Mouse (Mus musculus) gastrocnemius, postnatal 10 days (tissue): ENCODE data around the gene Fmnl1. TPM values are rescaled to one million over a fixed set of nuclear protein-coding genes. Genes with fewer than 3 reads are reported as not detected.

Experiments used
- DNase-seq: peaks from one replicate; pipeline ENCODE4 v3.0.0; 2021; ENCODE audit warnings: mixed read lengths
- total RNA-seq, 2 experiments: library from RNA; stranded (reverse); gene quantifications; 2 replicates each; pipeline ENCODE4 v1.2.3; 2021

Gene Fmnl1
- total RNA-seq, 2 experiments from 2014 or later = 6.3 to 8.9 TPM

DNA sequence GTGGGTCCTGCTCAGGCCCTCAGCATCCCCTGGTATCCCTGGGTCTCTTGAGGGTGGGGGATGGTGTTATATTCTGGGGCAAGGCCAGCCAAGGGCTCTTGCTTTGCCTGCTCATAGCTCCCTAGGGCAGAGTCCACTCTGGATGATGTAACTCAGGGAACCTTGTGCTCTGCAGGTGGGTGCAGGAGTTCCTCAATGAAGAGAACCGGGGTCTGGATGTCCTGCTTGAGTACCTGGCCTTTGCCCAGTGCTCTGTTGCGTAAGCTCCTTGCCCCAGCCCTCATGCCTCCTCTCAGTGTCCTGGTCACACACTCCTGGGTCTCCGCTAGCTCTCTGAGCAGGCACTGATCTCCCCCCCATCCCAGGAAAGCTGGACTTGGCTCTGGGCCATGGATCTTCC, 11.0 kb downstream of the Fmnl1 start:
- DNase-seq = no peak

DNA sequence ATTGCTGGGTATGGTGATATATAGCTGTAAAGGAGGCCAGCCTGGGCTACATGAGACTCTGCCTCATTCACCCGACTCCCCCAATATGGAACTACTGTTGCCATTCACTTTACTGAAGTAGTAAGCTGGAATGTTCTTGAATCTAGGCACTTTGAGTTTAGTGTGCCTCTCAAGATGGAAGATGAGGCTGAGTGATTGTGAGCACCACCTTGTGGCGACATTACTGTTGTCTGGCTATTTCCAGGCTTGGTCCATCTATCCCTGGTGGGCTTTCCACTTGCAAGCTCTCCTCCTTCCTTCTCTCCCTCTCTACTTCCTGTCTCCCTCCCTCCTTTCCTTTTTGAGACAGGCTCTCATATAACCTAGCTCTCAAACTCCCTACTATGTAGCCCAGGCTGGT, 14.0 kb downstream of the Fmnl1 start:
- peak; percentile 65 for DNase-seq

DNA sequence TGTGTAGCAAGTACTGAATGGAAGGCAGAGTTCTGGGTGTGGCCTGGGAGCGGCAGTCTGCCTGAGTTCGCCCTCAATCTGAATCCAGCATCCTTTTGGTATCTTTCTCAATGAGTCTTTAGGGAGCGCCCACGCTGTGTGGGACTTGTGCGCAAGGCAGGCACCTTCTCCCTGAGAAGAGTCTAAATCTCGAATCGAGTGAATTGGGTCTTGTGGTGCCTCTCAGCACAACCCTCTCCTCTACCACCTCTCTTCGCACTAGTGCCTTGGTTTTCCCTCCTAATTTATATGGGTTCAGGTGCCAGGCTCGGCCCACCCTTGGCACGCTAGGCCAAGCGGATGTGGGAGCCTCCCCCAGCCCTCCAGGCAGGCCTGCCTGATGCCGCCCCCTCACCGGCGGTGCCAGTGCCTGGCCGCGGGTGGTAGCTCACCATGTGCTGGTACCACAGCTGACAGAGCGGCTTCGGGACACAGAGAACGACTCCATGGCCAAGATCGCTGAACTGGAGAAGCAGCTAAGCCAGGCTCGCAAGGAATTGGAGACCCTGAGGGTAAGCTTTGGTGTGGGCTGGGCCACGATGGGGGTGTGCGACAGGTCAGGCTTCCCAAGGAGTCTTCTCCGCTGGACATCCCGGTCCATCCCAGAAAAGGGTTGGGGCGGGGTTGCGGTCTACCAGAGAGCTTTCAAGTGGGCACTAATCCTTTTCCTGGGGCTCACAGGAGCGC, 21.5 kb downstream of the Fmnl1 start:
- DNase-seq = peak; percentile 3

DNA sequence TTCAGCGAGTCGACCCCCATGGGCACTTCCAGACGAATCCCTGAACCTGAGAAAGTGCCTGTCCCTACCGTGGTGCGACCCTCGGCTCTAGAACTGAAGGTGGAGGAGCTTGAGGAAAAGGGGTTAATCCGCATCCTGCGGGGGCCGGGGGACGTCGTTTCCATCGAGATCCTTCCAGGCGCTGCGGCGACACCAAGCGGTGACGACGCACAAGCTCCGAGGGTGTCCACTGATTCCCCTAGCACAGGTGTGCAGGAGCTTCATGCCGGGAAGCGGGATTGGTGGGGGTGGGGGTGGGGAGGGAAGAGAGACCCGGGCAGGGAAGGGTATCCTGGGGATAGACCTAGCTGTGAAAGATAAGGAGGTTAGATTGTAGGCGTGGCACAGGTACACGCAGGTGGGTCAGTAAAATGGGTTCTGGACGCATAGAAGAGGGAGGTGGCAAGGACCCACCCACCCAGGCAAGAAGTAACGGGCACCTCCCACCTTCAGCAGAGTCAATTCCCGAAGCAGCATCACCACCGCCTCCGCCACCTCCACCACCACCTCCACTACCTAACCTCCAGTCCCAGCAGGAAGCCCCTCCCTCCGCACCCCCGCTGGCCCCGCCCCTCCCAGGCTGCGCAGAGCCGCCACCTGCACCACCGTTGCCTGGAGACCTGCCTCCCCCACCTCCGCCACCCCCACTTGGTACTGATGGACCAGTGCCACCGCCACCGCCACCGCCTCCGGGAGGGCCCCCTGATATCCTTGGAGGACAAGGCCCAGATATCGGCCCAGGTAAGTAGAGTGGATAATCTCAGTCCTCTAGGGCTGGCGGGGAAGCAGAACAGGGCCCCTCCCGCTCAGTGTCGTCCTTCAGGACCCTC, 22.3 kb downstream of the Fmnl1 start:
- no peak for DNase-seq

DNA sequence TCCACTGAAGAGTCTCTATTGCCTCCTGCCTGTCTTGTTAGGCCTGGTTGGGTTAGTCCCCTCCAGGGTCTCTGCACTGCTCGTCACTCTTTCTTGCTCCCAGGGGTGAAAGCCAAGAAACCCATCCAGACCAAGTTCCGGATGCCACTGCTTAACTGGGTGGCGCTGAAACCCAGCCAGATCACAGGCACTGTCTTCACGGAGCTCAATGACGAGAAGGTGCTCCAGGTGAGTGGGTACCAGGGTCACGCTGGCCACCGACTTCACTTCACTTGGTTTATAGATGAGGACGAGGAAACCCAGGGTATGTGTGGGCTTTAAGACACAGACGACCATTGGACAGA, 22.9 kb downstream of the Fmnl1 start:
- DNase-seq = peak; percentile 6

DNA sequence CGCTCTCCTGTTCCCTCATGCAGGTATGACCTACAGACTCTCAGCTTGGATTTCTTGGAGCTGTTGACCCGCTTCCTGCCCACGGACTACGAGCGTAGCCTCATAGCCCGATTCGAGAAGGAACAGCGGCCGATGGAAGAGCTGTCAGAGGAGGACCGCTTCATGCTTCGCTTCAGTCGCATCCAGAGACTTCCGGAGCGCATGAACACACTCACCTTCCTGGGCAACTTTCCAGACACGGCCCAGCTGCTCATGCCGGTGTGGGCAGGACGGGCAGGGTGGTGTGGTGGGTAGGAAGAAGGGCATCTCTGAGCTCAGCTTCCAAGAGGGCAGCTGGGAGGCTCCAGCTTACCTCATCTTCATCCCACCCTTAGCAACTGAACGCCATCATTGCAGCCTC, 24.3 kb downstream of the Fmnl1 start:
- DNase-seq = peak; percentile 7

DNA sequence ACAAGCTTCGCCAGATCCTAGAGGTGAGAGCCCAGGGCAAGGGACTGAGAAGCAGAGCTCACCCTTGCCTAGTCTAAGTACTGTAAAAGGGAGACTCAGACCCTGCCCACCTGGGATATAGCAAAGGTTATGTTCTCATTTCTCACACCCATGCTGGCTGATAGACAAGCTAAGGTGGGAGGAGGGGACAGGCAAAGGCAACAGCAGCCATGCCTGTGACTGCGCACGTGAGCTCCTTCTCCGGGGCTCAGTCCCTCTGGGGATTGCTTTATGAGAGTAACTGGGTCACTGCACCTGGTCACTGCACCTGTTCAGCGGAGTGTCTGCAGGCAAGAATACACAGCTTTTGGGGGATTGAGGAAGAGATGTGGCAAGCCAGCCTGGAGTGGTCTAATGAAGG, 24.7 kb downstream of the Fmnl1 start:
- DNase-seq = peak; percentile 2

GRCm38 (mm10) chr11:103197340-103197739, 26.4 kb downstream of the Fmnl1 start:
- no peak for DNase-seq

- no peak for DNase-seq
Observed at GRCm38 (mm10) chr11:103198339-103198738, 27.4 kb downstream of the Fmnl1 start.

GRCm38 (mm10) chr11:103198911-103199803, 28.2 kb downstream of the Fmnl1 start:
- peak; percentile 53 for DNase-seq

DNA sequence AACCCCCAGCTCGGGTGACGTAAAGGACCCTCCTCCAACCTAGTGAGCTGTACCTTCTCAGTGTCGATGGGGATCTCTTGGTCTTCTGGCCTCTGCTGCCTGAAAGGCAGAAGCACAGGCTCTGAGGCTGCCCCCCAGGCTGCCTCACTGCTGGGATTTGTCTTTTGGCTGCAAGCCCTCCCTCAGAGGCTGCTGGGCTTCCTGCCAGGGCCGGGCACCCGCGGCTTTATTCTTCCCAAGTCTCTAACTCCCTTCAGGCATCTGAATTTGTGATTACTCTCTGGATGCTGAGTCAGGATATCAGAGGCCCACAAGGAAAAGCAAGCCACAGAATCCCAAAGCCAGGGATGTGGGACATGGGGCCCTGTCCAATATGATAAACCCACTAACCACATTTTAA, 30.8 kb downstream of the Fmnl1 start:
- DNase-seq = peak; percentile 65

DNA sequence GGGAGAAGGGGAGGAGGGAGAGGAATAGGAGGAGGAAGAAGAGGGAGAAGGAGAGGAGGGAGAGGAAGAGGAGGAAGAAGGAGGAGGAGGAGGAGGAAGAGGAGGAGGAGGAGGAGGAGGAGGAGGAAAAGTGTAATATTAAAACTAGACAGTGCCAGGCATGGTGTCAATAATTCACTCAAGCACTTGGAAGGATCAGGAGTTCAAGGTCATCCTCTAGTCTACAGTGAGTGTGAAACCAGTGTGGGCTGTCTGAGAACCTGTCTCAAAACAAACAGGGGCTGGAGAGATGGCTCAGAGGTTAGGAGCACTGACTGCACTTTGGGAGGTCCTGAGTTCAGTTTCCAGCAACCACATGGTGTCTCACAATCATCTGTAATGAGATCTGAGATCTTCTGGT, 31.5 kb downstream of the Fmnl1 start:
- DNase-seq = no peak

GRCm38 (mm10) chr11:103206203-103206602, 35.3 kb downstream of the Fmnl1 start:
- DNase-seq = no peak

- DNase-seq = no peak
Observed at GRCm38 (mm10) chr11:103208458-103208857, 37.6 kb downstream of the Fmnl1 start, which contains the start of gene 1700023F06Rik. Gene 1700023F06Rik, minus strand, starts transcription at chr11:103208558.

- no peak for DNase-seq
Observed at GRCm38 (mm10) chr11:103210291-103210690, 39.4 kb downstream of the Fmnl1 start.

DNA sequence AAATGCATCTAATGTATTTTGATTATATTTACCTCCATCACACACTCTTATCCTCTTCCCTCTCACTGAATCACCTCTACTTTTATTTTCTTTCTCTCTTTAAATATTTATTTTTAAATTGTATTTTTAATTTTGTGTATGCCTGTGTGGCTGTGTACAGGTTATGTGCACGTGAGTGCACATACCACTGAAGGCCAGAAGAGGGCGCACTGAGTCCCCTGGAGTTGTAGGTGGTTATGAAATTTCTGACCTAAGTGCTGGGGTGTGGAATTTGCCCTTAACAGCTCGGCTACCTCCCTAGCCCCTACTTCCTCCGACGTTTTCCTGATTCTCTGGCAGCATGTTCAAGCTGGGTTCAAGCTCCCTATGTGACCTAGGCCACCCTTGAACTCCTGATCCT, 42.8 kb downstream of the Fmnl1 start:
- DNase-seq = no peak

- DNase-seq = no peak
Observed at GRCm38 (mm10) chr11:103215355-103215754, 44.4 kb downstream of the Fmnl1 start.

DNA sequence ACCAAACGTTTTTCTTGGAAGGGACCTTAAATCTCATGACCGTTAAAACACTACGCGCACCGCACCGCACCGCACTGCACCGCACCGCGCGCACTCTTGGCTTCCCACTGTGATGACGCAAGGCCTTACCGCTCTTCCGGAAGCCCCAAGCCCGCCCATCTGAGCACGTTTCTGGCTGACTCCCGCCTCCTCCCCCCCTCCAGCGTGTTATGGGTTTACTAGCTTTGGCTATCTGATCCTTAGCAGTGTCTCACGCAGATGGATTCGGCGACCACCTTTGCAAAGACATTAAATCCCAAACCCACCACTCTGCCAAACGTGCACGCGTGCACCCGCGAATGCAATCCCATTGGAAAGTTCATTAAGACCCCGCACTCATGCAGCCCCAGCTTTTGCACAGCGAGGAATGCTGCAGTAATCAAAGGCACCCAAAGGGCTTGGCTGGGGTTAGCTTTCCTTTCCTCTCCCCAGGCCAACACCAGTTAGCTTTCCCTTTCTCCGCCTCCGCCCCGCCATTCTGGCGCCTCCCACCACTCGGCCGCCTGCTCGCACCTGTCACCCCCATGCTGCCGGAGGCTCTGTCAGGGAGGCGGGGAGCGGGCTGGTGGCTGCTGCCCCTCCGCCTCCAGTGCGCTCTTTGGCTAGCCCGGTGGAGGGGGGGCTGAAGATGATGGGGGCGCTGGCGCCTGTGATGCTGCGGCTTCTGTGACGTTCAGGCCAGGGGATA, 47.0 kb downstream of the Fmnl1 start, which contains the start of gene Spata32:
Gene Spata32 (minus strand): TSS at position 643 of the 727 bp plus-strand sequence.
- peak; percentile 63 for DNase-seq

- DNase-seq = no peak
Observed at GRCm38 (mm10) chr11:103218517-103218901, 47.6 kb downstream of the Fmnl1 start.

DNA sequence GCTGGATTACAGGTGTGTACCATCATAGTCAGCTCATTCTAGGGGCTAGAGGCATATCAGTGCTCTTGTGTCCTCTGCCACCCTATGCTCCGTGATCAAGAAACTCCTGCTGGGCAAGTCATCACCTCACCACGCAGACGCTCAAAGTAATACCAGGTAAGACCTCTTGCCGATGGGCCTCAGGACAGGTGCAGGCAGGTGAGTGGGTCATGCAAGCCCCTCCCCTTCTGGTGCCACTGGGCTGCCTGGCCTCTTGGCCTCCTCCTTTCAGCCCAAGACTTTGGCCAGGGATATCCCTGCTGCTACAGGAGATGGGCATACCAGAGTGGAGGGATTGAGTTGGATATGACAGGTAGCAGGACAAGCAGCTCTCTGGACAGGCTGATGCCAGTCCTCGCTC, 48.4 kb downstream of the Fmnl1 start:
- no peak for DNase-seq

GRCm38 (mm10) chr11:103219995-103220394, 49.1 kb downstream of the Fmnl1 start:
- no peak for DNase-seq

DNA sequence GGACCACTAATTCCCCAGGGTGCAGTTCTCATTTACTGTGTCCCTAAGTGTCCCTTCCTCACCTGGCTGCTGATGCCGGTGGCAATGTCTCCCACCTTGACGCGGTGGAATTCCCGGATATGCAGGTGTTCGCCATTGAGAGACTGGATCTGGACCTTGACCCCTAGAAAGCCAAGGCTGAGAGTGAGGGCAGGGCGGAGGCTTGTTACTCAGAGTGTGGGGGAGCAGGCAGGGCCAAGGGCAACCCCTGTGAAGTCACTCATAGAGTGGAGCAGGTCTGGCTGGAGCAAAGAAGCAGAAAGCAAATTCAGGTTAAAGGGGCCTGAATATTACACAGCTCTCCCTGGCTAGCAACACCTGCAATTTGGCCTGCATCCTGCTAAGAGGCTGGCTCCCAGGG, 50.5 kb downstream of the Fmnl1 start:
- no peak for DNase-seq
